Mouse (Mus musculus): Measurements from ENCODE around the gene Atg4b. TPM values are rescaled to one million over a fixed set of nuclear protein-coding genes. Genes with fewer than 3 reads are reported as not detected.

The Atg4b gene
- polyA plus RNA-seq, 1 experiment from 2014 or later, result 85.6 TPM

- Histone ChIP-seq H3K27me3 (replicated peaks; ENCODE audit: control insufficient read depth, insufficient read depth, low read length) (no peaks in the 10 kb centered on the region), H3K4me2 (ENCODE audit: low read length) (no peak overlapping the region), H3K27ac (ENCODE audit: low read depth, low read length) (no peak overlapping the region), H3K4me3 (ENCODE audit: low read length) (no peak overlapping the region), H3K9ac (ENCODE audit: low read depth, low read length) (no peak overlapping the region), H3K4me1 (ENCODE audit: control insufficient read depth, insufficient read depth, low read depth, low read length) (peaks cover 2% of the 10 kb centered on the region), H3K9me3 (ENCODE audit: control insufficient read depth, low read length) (no peaks in the 10 kb centered on the region), H3K36me3 (ENCODE audit: control insufficient read depth, insufficient read depth, low read length) (no peaks in the 10 kb centered on the region)
- WGBS, result 88% methylated on average over 3 of the region's 3 CpGs
- ATAC-seq, result no peak
These were observed 24.3 kb upstream of the Atg4b start for GRCm38 (mm10) chr1:93726974-93727373.

DNA sequence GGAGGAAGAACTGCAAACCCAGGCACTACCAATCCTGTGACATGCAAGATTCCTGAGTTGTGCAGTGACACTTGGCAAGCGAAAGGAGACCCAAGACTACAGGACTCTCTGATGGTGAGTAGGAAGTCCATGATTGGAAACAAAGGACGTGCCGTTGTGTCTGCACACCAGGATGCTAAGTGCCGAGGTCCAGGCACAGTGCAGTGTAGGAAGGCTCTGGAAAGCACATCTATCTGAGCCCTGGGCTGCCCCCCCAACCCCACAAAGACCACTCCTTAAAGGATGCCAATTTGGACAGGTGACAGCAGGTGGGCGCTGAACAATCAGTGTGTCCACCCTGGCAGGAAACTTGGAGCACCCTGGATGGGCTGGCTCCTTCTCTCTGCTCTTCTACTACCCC, 20.2 kb upstream of the Atg4b start:
- WGBS, result 92% methylated on average over 5 of the region's 5 CpGs
- H3K4me1 ChIP-seq (ENCODE audit: control insufficient read depth, insufficient read depth, low read depth, low read length), result peaks cover 7% of the 10 kb centered on the region
- no peaks in the 10 kb centered on the region for H3K36me3 ChIP-seq (ENCODE audit: control insufficient read depth, insufficient read depth, low read length)
- no peak overlapping the region for H3K9ac ChIP-seq (ENCODE audit: low read depth, low read length)
- H3K4me2 ChIP-seq (ENCODE audit: low read length), result peak overlapping the region; percentile 28; the same call in 1 of the 2 replicates
- H3K4me3 ChIP-seq (ENCODE audit: low read length), result no peak overlapping the region
- H3K27ac ChIP-seq (ENCODE audit: low read depth, low read length), result no peak overlapping the region
- no peaks in the 10 kb centered on the region for H3K27me3 ChIP-seq (replicated peaks; ENCODE audit: control insufficient read depth, insufficient read depth, low read length)
- peak; percentile 44; the same call in 1 of the 2 replicates for ATAC-seq
- H3K9me3 ChIP-seq (ENCODE audit: control insufficient read depth, low read length), result no peaks in the 10 kb centered on the region

DNA sequence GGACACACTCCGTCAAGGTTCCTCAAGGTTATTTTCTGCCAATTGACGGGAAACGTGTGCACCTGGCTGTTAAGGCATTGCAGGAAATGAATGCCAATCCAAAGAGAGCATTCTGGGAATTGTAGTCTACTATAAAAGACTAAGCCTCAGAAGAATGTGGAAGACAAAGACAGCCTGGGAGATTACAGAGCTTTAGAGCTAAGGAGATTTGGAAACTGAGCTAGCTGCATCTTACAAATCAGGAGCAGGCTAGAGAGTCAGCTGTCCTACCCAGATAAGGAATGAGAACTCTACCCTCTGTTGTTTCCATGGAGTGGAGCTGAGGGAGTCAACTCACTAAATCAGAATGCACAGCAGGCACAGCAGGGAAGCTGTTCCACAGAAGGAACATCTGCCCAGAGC, 19.4 kb upstream of the Atg4b start:
- peak overlapping the region; percentile 13; the same call in 1 of the 2 replicates for H3K9ac ChIP-seq (ENCODE audit: low read depth, low read length)
- no peaks in the 10 kb centered on the region for H3K9me3 ChIP-seq (ENCODE audit: control insufficient read depth, low read length)
- peak; percentile 65 for ATAC-seq
- H3K27ac ChIP-seq (ENCODE audit: low read depth, low read length), result peak overlapping the region; percentile 52
- no peak overlapping the region for H3K4me3 ChIP-seq (ENCODE audit: low read length)
- H3K4me2 ChIP-seq (ENCODE audit: low read length), result peak overlapping the region; percentile 29
- no peaks in the 10 kb centered on the region for H3K36me3 ChIP-seq (ENCODE audit: control insufficient read depth, insufficient read depth, low read length)
- 9% methylated on average over 3 of the region's 3 CpGs for WGBS
- H3K27me3 ChIP-seq (replicated peaks; ENCODE audit: control insufficient read depth, insufficient read depth, low read length), result no peaks in the 10 kb centered on the region
- H3K4me1 ChIP-seq (ENCODE audit: control insufficient read depth, insufficient read depth, low read depth, low read length), result peaks cover 7% of the 10 kb centered on the region

DNA sequence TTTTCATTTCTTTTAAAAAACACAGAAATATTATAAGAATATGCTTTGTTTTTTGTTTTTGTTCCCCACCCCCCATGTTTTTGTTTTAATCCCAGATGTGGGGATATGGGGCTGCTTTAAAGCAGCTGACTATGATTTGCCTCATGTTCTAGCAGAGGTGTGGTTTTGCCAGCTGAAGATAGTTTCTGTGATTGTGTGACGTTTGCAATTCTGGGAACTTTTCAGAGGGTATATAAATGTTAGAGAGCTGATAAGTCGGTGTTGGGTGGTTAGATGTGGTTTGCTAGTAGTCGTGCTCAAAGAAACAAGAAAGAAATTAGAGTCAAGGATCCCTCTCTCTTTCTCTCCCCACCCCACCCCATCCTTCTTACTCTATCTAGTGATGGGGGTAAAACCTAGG, 15.4 kb upstream of the Atg4b start:
- Histone ChIP-seq H3K27ac (ENCODE audit: low read depth, low read length) (no peak overlapping the region), H3K4me2 (ENCODE audit: low read length) (no peak overlapping the region), H3K9me3 (ENCODE audit: control insufficient read depth, low read length) (no peaks in the 10 kb centered on the region), H3K27me3 (replicated peaks; ENCODE audit: control insufficient read depth, insufficient read depth, low read length) (no peaks in the 10 kb centered on the region), H3K36me3 (ENCODE audit: control insufficient read depth, insufficient read depth, low read length) (no peaks in the 10 kb centered on the region), H3K9ac (ENCODE audit: low read depth, low read length) (no peak overlapping the region), H3K4me3 (ENCODE audit: low read length) (no peak overlapping the region), H3K4me1 (ENCODE audit: control insufficient read depth, insufficient read depth, low read depth, low read length) (peaks cover 7% of the 10 kb centered on the region)
- 96% methylated on average over 3 of the region's 3 CpGs for WGBS
- no peak for ATAC-seq

GRCm38 (mm10) chr1:93737711-93738110, 13.6 kb upstream of the Atg4b start:
- Histone ChIP-seq H3K4me1 (ENCODE audit: control insufficient read depth, insufficient read depth, low read depth, low read length) (no peaks in the 10 kb centered on the region), H3K4me2 (ENCODE audit: low read length) (no peak overlapping the region), H3K9me3 (ENCODE audit: control insufficient read depth, low read length) (no peaks in the 10 kb centered on the region), H3K9ac (ENCODE audit: low read depth, low read length) (no peak overlapping the region), H3K27ac (ENCODE audit: low read depth, low read length) (no peak overlapping the region), H3K36me3 (ENCODE audit: control insufficient read depth, insufficient read depth, low read length) (no peaks in the 10 kb centered on the region), H3K27me3 (replicated peaks; ENCODE audit: control insufficient read depth, insufficient read depth, low read length) (no peaks in the 10 kb centered on the region), H3K4me3 (ENCODE audit: low read length) (no peak overlapping the region)
- WGBS, result 95% methylated on average over 5 of the region's 5 CpGs
- no peak for ATAC-seq

- Histone ChIP-seq H3K36me3 (ENCODE audit: control insufficient read depth, insufficient read depth, low read length) (no peaks in the 10 kb centered on the region), H3K9ac (ENCODE audit: low read depth, low read length) (no peak overlapping the region), H3K27ac (ENCODE audit: low read depth, low read length) (no peak overlapping the region), H3K9me3 (ENCODE audit: control insufficient read depth, low read length) (no peaks in the 10 kb centered on the region), H3K4me1 (ENCODE audit: control insufficient read depth, insufficient read depth, low read depth, low read length) (no peaks in the 10 kb centered on the region), H3K4me2 (ENCODE audit: low read length) (no peak overlapping the region), H3K4me3 (ENCODE audit: low read length) (no peak overlapping the region), H3K27me3 (replicated peaks; ENCODE audit: control insufficient read depth, insufficient read depth, low read length) (no peaks in the 10 kb centered on the region)
- WGBS, result 84% methylated on average over 2 of the region's 2 CpGs
- ATAC-seq, result no peak
These were observed 10.6 kb upstream of the Atg4b start for GRCm38 (mm10) chr1:93740671-93741070.

GRCm38 (mm10) chr1:93741987-93742386, 9.3 kb upstream of the Atg4b start:
- Histone ChIP-seq H3K27ac (ENCODE audit: low read depth, low read length) (no peak overlapping the region), H3K36me3 (ENCODE audit: control insufficient read depth, insufficient read depth, low read length) (no peaks in the 10 kb centered on the region), H3K27me3 (replicated peaks; ENCODE audit: control insufficient read depth, insufficient read depth, low read length) (no peaks in the 10 kb centered on the region), H3K4me3 (ENCODE audit: low read length) (no peak overlapping the region), H3K9me3 (ENCODE audit: control insufficient read depth, low read length) (no peaks in the 10 kb centered on the region), H3K4me1 (ENCODE audit: control insufficient read depth, insufficient read depth, low read depth, low read length) (no peaks in the 10 kb centered on the region), H3K9ac (ENCODE audit: low read depth, low read length) (no peak overlapping the region), H3K4me2 (ENCODE audit: low read length) (no peak overlapping the region)
- WGBS, result 85% methylated on average over 4 of the region's 4 CpGs
- ATAC-seq, result no peak

- Histone ChIP-seq H3K9ac (ENCODE audit: low read depth, low read length) (no peak overlapping the region), H3K27ac (ENCODE audit: low read depth, low read length) (no peak overlapping the region), H3K4me1 (ENCODE audit: control insufficient read depth, insufficient read depth, low read depth, low read length) (no peaks in the 10 kb centered on the region), H3K36me3 (ENCODE audit: control insufficient read depth, insufficient read depth, low read length) (no peaks in the 10 kb centered on the region), H3K4me2 (ENCODE audit: low read length) (no peak overlapping the region), H3K27me3 (replicated peaks; ENCODE audit: control insufficient read depth, insufficient read depth, low read length) (no peaks in the 10 kb centered on the region), H3K4me3 (ENCODE audit: low read length) (no peak overlapping the region), H3K9me3 (ENCODE audit: control insufficient read depth, low read length) (no peaks in the 10 kb centered on the region)
- ATAC-seq, result no peak
These were observed 8.4 kb upstream of the Atg4b start for GRCm38 (mm10) chr1:93742910-93743309.

DNA sequence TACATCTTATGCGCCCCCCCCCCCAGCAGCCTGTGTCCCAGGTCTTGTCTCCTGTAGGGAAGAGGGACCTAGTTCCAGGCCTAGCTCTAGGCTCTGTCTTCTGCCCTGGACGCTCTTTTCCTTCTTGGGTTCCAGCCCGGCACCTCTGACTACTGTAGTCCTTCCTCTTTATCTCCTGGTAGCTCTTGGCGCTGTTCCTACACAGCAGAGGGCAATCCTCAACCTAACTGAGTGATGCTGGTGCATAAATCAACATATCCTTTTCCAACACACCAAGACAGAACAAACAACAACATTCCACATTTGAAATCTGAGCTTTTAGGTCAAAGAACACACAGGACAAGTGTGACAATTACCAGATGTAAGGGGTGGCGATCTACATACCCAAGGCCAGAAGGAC, 5.1 kb upstream of the Atg4b start:
- 0 out of 2 replicates have a peak, but pooled peaks cover 4% of the 10 kb centered on the region for H3K36me3 ChIP-seq (ENCODE audit: control insufficient read depth, insufficient read depth, low read length)

GRCm38 (mm10) chr1:93748539-93748938, 2.8 kb upstream of the Atg4b start:
- no peak for ATAC-seq
- no peaks in the 10 kb centered on the region for H3K27me3 ChIP-seq (replicated peaks; ENCODE audit: control insufficient read depth, insufficient read depth, low read length)

More for the DNA sequence above, 5.1 kb upstream of the Atg4b start:
- no peak overlapping the region for H3K9ac ChIP-seq (ENCODE audit: low read depth, low read length)
- H3K9me3 ChIP-seq (ENCODE audit: control insufficient read depth, low read length), result no peaks in the 10 kb centered on the region
- ATAC-seq, result no peak
- H3K4me1 ChIP-seq (ENCODE audit: control insufficient read depth, insufficient read depth, low read depth, low read length), result no peaks in the 10 kb centered on the region
- 87% methylated on average over 5 of the region's 5 CpGs for WGBS
- no peak overlapping the region for H3K4me2 ChIP-seq (ENCODE audit: low read length)
- no peak overlapping the region for H3K4me3 ChIP-seq (ENCODE audit: low read length)
- H3K27me3 ChIP-seq (replicated peaks; ENCODE audit: control insufficient read depth, insufficient read depth, low read length), result no peaks in the 10 kb centered on the region
- H3K27ac ChIP-seq (ENCODE audit: low read depth, low read length), result no peak overlapping the region

More at GRCm38 (mm10) chr1:93748539-93748938, 2.8 kb upstream of the Atg4b start:
- peaks cover 8% of the 10 kb centered on the region for H3K4me1 ChIP-seq (ENCODE audit: control insufficient read depth, insufficient read depth, low read depth, low read length)
- H3K27ac ChIP-seq (ENCODE audit: low read depth, low read length), result no peak overlapping the region
- H3K36me3 ChIP-seq (ENCODE audit: control insufficient read depth, insufficient read depth, low read length), result 0 out of 2 replicates have a peak, but pooled peaks cover 4% of the 10 kb centered on the region
- H3K4me2 ChIP-seq (ENCODE audit: low read length), result no peak overlapping the region
- H3K4me3 ChIP-seq (ENCODE audit: low read length), result no peak overlapping the region
- H3K9me3 ChIP-seq (ENCODE audit: control insufficient read depth, low read length), result no peaks in the 10 kb centered on the region
- no peak overlapping the region for H3K9ac ChIP-seq (ENCODE audit: low read depth, low read length)
- WGBS, result 97% methylated on average over 1 of the region's 1 CpGs
